Mouse (Mus musculus) frontal cortex, postnatal 14 days (tissue): ENCODE measurements around the gene Mob2.

Source experiments
- DNase-seq, 2 experiments: peaks; one replicate each; pipeline ENCODE4 v3.0.0; 2022; ENCODE audit warnings: low spot score in 2 of 2

Gene Mob2

DNA sequence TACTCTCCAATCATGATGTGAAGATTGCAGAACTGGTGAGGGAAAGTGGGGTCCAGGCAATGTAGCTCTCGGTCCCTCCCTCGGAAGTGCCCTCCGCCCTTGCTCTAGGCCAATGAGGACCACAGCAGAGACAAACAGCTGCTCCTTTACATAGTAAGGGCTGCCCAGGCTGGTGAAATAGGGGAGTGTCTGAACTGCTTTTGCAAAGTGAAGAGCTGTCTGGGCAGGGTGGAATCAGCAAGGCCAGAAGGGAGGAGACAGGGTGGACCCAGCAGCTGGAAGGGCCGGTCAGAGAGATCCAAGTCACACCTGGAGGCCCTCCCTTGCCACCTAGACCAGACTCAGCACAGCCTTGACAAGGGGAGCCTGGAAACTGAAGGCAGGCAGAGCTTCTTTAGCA, 34.9 kb downstream of the Mob2 start:
- DNase-seq, result no peak

DNA sequence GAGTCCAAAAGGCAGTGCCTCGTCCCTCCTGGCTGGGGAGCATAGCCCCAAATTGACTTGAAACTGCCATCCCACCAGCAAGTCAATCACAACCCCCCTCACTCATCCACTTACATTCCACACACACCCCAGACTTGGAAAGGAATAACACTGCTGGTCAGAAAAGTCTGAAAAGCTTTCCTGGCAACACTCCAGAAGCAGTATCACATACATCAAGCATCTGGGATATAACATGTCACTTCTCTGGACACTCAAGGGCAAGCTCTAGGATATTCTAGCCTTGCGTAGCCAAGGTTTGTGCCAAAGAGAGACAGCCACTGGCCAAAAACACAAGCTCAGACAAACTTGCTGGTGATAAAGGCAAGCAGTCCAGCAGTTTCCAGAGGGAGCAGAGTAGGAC, 35.7 kb downstream of the Mob2 start:
- DNase-seq, result no peak

DNA sequence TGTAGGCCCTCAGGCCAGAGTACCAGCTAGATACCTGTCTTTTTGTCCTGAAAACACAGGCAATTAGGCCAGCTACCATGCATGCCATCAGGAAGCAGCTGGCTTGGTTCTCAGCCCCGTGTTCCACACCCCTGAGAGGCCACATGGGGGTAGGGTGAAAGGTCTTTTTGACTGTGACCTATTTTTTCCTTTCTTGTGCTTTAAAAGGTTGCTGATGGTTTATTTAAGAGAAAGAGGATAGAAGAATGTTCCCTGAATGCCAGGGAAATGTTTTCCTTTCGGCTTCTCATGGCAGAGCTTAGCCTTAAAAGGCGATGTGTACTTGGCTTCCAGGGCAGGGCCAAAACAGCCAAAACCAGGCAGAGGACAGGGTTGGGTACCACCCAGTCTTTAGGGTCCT, 40.0 kb downstream of the Mob2 start:
- DNase-seq, result no peak

DNA sequence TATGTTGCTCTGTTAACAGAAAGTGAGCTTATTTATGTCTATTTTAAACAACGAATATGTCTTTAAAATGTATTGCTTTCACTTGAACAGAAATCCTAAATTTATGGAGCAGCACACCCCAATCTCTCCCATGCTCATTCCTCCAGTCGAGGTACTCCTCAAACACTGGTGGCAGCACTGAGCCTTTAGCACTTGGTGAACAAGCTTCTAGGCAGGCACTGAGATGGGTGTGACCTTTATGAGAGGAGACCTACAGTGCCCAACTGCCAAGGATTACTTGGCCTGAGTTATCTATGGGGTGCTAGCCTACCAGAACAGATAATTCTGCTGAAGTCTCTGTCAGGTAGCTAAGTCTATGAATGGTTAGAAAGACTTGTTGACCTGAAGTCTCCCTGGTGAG, 41.2 kb downstream of the Mob2 start:
- no peak for DNase-seq

DNA sequence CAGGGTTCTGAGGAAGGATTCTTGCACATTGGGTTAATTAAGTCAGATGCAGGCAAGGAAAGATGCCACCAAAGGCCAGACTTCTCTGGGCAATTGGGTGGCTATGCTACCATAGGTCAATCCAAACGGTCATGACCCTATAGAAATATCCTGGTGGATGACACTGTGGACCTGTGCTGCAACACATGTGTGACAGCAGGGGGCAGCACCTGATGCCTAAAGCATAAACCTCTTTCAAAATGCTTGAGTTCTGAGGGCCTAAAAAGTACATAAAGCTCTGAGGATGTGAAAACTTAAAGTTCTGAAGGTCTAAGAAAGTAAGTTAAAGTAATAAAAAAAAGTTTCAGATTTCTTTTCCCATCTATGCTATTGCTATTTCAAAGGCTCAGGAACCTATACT, 44.3 kb downstream of the Mob2 start:
- DNase-seq, result no peak

GRCm38 (mm10) chr7:142001597-142002340, 59.1 kb downstream of the Mob2 start:
- no peak for DNase-seq

GRCm38 (mm10) chr7:142000661-142001060, 60.2 kb downstream of the Mob2 start:
- DNase-seq, result no peak

- DNase-seq, result no peak
Observed at GRCm38 (mm10) chr7:141994121-141994520, 66.7 kb downstream of the Mob2 start.

DNA sequence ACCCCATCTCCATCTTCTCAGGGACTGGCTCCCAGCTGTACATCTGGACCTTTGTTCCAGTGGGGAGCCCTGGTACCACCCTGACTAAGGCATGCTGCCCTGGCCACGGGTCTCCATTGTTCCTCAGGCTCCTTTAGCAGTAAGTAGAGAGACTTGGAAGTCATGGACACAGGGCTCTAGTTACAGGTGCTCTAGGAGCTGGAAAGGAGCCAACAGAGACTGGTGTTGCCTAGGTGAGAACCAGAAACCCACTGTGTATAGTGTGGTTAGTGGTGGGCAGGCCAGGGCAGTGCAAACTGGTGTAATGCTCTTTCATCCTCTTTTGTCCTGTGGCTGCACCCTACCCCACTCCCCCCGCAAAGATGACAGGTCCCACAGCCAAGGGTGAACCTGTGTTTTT, 69.7 kb downstream of the Mob2 start:
- no peak for DNase-seq

DNA sequence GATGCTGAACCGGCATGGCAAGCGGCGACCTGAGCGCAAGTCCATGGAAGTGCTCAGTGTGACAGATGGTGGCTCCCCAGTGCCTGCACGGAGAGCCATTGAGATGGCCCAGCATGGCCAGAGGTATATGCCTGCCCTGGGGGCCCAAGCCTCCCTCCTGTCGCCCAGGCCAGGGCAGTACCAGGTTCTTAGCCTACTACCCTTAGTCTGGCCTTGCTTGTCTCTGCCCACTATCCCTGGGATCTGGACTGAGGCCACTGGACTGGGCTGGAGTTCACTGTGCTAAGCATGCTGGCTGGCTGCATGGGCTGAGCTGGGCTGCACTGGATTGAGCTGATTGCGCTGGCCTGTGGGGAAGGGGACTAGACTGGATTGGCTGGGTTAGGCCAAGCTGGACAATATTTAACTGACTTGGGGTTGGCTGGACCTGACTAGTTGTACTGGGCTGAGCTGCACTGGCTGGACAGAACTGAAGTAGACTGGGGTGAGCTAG, 72.5 kb downstream of the Mob2 start:
- no peak for DNase-seq

DNA sequence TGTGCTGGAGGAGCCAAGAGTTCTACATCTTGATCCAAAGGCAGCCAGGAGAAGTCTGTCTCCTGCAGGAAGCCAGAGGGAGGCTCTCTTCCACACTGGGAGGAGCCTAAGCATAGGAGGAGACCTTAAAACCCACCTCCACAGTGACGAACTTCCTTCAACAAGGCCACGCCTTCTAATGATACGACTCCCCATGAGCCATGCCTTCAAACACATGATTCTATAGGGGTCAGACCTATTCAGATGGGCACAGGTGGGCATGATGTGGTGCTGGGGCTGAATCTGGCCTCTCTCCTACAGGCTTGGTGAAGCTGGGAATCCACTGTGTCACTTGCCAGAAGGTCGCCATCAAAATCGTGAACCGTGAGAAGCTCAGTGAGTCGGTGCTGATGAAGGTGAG, 79.6 kb downstream of the Mob2 start:
- DNase-seq, result no peak

DNA sequence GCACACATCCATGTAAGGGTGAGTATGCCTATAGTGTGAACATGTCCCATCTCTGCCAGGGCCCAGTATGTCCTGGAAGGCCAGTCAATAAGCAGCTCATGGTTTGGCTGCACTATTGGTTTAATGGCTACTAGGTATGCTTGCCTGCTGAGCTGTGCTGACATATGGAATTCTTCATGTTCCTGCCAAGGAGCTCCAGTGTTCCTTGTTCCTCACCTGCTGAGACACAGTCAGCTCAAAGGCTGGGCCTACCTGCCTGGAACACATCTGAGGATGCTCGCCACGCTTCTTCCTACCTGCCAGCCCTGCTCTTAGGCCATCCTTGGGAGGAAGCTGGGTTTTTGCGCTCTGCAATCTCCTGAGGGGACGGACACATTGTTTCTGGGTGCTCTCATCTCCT, 81.6 kb downstream of the Mob2 start:
- DNase-seq, result no peak

- no peak for DNase-seq
Observed at GRCm38 (mm10) chr7:141978003-141978402, 82.9 kb downstream of the Mob2 start.

DNA sequence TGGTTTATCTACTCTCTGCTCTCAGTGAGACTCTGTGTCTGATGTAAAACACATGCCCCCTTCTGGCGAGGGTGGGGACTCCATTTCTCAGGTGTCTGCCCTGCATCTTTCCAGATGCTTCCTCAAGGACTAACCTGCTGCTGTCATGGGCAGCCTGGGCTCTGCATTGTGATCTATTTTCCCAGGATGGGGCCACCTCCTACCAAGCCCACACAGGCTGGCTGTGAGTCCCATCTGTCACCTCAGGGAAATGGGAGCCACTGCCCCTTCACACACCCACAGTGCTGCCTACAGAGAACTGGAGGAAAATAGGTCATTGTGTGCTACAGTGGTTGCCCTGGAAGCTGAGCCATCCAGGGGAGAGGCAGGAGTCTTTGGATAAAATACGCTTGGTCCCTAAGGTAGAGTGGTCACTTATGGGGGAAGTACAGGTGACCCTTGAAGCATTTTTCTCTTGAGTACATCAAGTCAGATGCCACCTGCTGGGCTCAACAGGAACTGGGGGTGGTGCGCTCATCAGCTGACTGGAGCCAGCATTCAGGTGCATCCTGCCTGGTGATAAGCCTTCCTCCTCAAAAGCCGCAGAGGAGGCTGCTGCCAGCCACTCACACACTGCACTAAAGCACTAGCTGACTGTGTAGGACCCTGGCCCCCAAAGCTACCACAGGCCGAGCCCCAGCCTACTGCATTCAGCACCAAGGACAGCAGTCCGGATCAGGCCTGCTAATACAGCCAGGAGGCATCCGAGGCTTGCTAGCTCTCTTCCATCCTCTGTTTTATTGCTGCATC, 87.8 kb downstream of the Mob2 start:
- no peak for DNase-seq

GRCm38 (mm10) chr7:141966281-141966680, 94.6 kb downstream of the Mob2 start:
- no peak for DNase-seq

DNA sequence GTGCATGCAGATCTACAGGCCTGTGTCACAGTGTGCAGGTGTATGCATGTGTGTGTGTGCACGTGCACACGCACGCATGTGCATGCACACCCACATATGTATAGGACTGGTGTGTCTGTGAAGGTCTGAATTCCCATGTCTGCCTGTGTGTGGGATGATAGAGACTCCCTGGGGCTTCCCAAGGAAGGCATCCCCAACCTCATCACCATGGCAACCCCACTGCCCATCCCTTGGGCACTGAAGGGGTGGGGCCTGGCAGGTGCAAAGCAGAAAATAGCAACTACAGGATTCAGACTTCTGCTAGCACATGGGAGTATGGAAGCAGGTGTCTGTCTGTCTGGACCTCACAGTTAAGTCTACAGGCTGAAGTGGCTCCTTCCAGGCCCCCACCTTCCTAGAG, 98.3 kb downstream of the Mob2 start:
- DNase-seq, result no peak

DNA sequence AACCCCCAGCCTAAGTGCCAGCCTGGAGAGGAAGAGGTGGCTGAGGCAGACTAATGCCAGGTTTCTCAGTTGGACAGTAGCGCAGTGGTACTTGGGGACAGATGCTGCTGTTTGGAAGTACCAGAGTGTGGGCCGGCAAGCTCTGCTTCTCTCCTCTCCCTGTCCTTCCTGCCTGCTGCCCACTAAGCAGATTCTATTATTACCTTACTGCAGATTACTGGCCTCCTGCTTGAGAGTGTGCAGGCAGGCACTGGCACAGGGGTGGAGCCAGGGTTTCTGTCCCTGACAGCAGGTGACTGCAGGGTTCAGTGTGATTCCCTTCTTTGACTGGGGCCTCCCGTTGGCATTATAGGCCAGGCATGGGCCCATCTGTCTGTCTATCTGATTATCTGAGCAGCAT, 99.4 kb downstream of the Mob2 start:
- DNase-seq, result no peak

DNA sequence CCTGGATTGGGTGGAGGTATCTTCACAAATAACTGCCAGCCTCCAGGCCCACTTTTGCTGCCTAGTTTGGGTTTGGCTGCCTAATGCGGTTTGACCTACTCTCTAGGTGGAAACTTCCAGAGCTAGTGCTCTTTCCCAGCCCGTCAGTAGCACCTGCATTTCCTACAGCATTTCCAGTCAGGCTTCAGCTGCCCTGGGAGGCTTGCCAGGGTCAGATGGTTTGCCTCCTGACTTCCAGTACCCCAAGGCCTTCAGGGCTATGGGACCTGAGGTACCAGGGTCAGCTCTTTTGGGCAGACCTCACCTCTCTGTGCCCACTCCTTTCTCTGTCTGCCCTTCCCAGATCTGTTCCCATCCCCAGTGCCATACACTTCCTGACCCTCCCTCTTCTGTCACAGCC, 99.9 kb downstream of the Mob2 start:
- no peak for DNase-seq

- no peak for DNase-seq
Observed at GRCm38 (mm10) chr7:141959133-141959532, 101.7 kb downstream of the Mob2 start.
